Mouse (Mus musculus) forebrain, postnatal 0 days (tissue): ENCODE results near the gene Acacb. TPM values are rescaled to one million over a fixed set of nuclear protein-coding genes. Genes with fewer than 3 reads are reported as not detected.
A peak's percentile ranks its signal among the peaks of the same experiment; 100 is the strongest.

Experiments used
- ATAC-seq: fragments of 200-750 bp; cut with Nextera tagmentation; 2 replicates; pipeline ENCODE4 v1.8.0; 2017; ENCODE audit warnings: mild to moderate bottlenecking, moderate library complexity
- DNase-seq: peaks from one replicate; pipeline ENCODE4 v3.0.0-alpha.2; 2015
- H3K27ac ChIP-seq: fragments of 300-500 bp; sonication (generic); 2 replicates; pipeline ENCODE4 v1.5.1; 2014; ENCODE audit warnings: low read depth, mild to moderate bottlenecking, antibody characterized with exemption, low read length, moderate library complexity, mixed read lengths
- H3K27me3 ChIP-seq: fragments of 300-500 bp; sonication (generic); 2 replicates; pipeline ENCODE4 v1.6.1; 2014; ENCODE audit warnings: mild to moderate bottlenecking, low read length, mixed read lengths; ENCODE audit not compliant: insufficient read depth
- H3K36me3 ChIP-seq: fragments of 300-500 bp; sonication (generic); 2 replicates; pipeline ENCODE4 v1.6.1; 2014; ENCODE audit warnings: mild to moderate bottlenecking, moderate library complexity; ENCODE audit not compliant: insufficient read depth
- H3K4me1 ChIP-seq: fragments of 300-500 bp; sonication (generic); 2 replicates; pipeline ENCODE4 v1.6.1; 2014; ENCODE audit warnings: antibody characterized with exemption; ENCODE audit not compliant: insufficient read depth
- H3K4me2 ChIP-seq: fragments of 300-500 bp; sonication (generic); 2 replicates; pipeline ENCODE4 v1.6.1; 2014; ENCODE audit warnings: low read depth, mild to moderate bottlenecking, moderate library complexity
- H3K4me3 ChIP-seq: fragments of 300-500 bp; sonication (generic); 2 replicates; pipeline ENCODE4 v1.5.1; 2014; ENCODE audit warnings: low read depth, low read length, mixed read lengths
- H3K9ac ChIP-seq: fragments of 300-500 bp; sonication (generic); 2 replicates; pipeline ENCODE4 v1.6.1; 2014; ENCODE audit warnings: mild to moderate bottlenecking
- H3K9me3 ChIP-seq: fragments of 300-500 bp; sonication (generic); 2 replicates; pipeline ENCODE4 v1.6.1; 2016; ENCODE audit warnings: low read length
- CTCF ChIP-seq: sonication (generic); IDR thresholded peaks from 2 replicates; pipeline ENCODE4 v1.5.1; 2016; ENCODE audit warnings: antibody characterized with exemption, control low read depth, low read depth
- WGBS: fragments of 180-500 bp; shearing (Covaris S2); extraction: QIAGEN DNeasy Blood & Tissue Kit; methylation state at CpG from one replicate; pipeline ENCODE4 v1.1.7; 2014; 5-methylcytosine and 5-hydroxymethylcytosine counted together
- polyA plus RNA-seq: library from polyadenylated mRNA; unstranded; fragments of >200 nt; fragmentation: Nextera tagmentation; extraction: Ambion mirVana; gene quantifications from 2 replicates; pipeline ENCODE4 v1.2.1, GENCODE M21; 2015
- total RNA-seq: library from RNA; depleted of rRNA; stranded (reverse); fragments of >200 nt; gene quantifications from 2 replicates; pipeline ENCODE4 v1.2.3, GENCODE M21; 2014

Acacb gene
- total and polyA plus RNA-seq, 2 experiments from 2014 or later = 4.0 to 4.3 TPM

- peak; percentile 51 for DNase-seq
These were observed 16.9 kb downstream of the Acacb start for GRCm38 (mm10) chr5:114163117-114163696.

DNA sequence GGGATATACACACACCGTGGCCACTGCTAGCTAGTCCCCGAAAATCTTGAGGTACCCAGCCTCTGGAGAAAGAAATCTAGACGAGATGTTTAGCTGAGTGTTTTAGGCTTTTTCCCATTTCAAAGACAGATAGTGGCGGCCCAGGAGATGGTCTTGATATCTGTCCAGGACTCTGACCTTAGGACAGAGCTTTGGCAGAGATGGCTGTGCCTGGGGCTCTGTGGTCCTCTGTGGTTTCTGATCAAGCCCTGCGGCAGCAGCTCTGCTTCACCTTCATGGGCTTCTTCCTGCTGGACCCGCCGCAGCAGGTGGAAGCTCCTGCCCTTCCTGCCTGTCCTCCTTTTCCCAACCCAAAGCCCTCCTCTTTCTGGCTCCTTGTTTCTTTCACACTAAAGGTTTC lies 24.0 kb downstream of the Acacb start:
- WGBS = 89% methylated on average over 7 of the region's 7 CpGs
- no peak for ATAC-seq
- no peak overlapping the region for H3K9ac ChIP-seq

More at GRCm38 (mm10) chr5:114163117-114163696, 16.9 kb downstream of the Acacb start:
- Histone ChIP-seq H3K36me3 (no peaks in the 10 kb centered on the region), H3K9ac (no peak overlapping the region), H3K27ac (no peak overlapping the region), H3K27me3 (no peaks in the 10 kb centered on the region), H3K4me1 (no peaks in the 10 kb centered on the region), H3K4me3 (no peak overlapping the region), H3K4me2 (no peak overlapping the region), H3K9me3 (no peaks in the 10 kb centered on the region)
- peak; percentile 51 for ATAC-seq
- 55% methylated on average over 6 of the region's 6 CpGs for WGBS
- TF ChIP-seq CTCF = no peak

DNA sequence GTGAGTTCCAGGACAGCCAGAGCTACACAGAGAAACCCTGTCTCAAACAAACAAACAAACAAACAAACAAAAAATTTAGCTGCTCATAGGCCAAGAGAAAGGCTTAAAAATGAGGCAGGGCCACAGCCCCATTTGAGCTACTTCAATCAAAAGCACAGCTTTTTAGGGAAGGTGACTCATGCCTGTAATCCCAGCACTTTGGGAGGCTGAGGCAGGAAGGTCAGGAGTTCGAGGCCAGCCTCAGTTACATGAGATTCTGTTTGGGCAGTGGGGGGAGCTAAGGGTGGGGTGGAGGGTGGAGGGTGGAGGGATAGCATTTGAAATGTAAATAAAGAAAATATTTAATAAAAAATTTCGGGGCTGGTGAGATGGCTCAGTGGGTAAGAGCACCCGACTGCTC lies 26.6 kb downstream of the Acacb start:
- DNase-seq = no peak
- H3K36me3 ChIP-seq = no peaks in the 10 kb centered on the region
- H3K4me2 ChIP-seq = no peak overlapping the region
- H3K27ac ChIP-seq = no peak overlapping the region
- TF ChIP-seq CTCF = no peak
- 92% methylated on average over 3 of the region's 3 CpGs for WGBS
- H3K4me1 ChIP-seq = no peaks in the 10 kb centered on the region
- peaks cover 16% of the 10 kb centered on the region for H3K27me3 ChIP-seq
- ATAC-seq = no peak
- no peaks in the 10 kb centered on the region for H3K9me3 ChIP-seq
- H3K9ac ChIP-seq = no peak overlapping the region
- no peak overlapping the region for H3K4me3 ChIP-seq

More for the DNA sequence above, 24.0 kb downstream of the Acacb start:
- Histone ChIP-seq H3K27me3 (peaks cover 10% of the 10 kb centered on the region), H3K4me1 (no peaks in the 10 kb centered on the region), H3K4me2 (no peak overlapping the region), H3K27ac (no peak overlapping the region), H3K36me3 (no peaks in the 10 kb centered on the region), H3K9me3 (no peaks in the 10 kb centered on the region), H3K4me3 (no peak overlapping the region)
- no peak for DNase-seq
- TF ChIP-seq CTCF = no peak

DNA sequence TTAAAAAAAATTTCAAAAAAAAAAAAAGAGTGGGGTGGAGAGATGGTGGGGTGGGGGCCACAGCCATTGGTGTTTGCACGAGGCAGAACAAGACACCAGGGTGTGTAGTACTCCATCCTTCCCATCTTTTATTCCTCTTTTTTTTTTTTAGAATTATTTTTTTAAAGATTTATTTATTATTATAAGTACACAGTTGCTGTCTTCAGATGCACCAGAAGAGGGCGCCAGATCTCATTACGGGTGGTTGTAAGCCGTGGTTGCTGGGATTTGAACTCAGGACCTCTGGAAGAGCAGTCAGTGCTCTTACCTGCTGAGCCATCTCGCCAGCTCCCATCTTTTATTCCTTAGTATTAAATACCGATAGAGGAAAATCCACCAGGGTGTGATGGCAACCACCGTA lies 27.1 kb downstream of the Acacb start:
- no peaks in the 10 kb centered on the region for H3K9me3 ChIP-seq
- H3K4me2 ChIP-seq = no peak overlapping the region
- peaks cover 16% of the 10 kb centered on the region for H3K27me3 ChIP-seq
- no peaks in the 10 kb centered on the region for H3K4me1 ChIP-seq
- H3K9ac ChIP-seq = no peak overlapping the region
- ATAC-seq (no peak), DNase-seq (no peak)
- WGBS = 76% methylated on average over 7 of the region's 7 CpGs
- no peaks in the 10 kb centered on the region for H3K36me3 ChIP-seq
- no peak overlapping the region for H3K27ac ChIP-seq
- H3K4me3 ChIP-seq = no peak overlapping the region
- peak; percentile 12; the same call in 1 of the 2 replicates for TF ChIP-seq CTCF

- DNase-seq (no peak), ATAC-seq (no peak)
- TF ChIP-seq CTCF = no peak
- WGBS = 31% methylated on average over 15 of the region's 16 CpGs
- H3K4me2 ChIP-seq = no peak overlapping the region
- H3K4me1 ChIP-seq = no peaks in the 10 kb centered on the region
- H3K9ac ChIP-seq = no peak overlapping the region
- H3K27me3 ChIP-seq = peaks cover 16% of the 10 kb centered on the region
- H3K4me3 ChIP-seq = no peak overlapping the region
- H3K27ac ChIP-seq = no peak overlapping the region
- no peaks in the 10 kb centered on the region for H3K9me3 ChIP-seq
- no peaks in the 10 kb centered on the region for H3K36me3 ChIP-seq
These were observed 27.7 kb downstream of the Acacb start for GRCm38 (mm10) chr5:114173877-114174581.

DNA sequence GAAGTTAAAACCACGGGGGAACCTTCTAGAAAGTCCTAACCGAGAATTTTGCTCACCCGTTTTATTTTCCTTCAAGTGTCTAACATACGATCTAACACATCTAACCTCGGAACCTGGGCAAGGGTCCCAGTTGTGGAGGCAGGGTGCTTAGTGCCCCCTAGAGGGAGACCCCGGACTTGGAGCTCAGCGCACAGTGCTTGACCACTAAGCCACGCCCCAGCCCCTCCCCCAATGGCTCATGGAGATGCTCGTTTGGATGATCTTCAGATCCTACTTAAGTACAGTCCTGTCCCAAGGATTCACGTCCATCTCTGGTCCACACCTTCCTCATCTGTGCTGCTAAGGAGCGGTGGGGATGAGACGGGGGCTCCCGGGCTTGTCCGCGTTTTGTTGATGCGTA lies 28.3 kb downstream of the Acacb start:
- TF ChIP-seq CTCF = peak; percentile 40; the same call in 1 of the 2 replicates
- Histone ChIP-seq H3K9ac (no peak overlapping the region), H3K4me1 (no peaks in the 10 kb centered on the region), H3K27me3 (peaks cover 16% of the 10 kb centered on the region), H3K4me3 (no peak overlapping the region), H3K9me3 (no peaks in the 10 kb centered on the region), H3K27ac (no peak overlapping the region), H3K4me2 (no peak overlapping the region), H3K36me3 (no peaks in the 10 kb centered on the region)
- ATAC-seq (no peak), DNase-seq (peak; percentile 28)
- WGBS = 12% methylated on average over 16 of the region's 16 CpGs

DNA sequence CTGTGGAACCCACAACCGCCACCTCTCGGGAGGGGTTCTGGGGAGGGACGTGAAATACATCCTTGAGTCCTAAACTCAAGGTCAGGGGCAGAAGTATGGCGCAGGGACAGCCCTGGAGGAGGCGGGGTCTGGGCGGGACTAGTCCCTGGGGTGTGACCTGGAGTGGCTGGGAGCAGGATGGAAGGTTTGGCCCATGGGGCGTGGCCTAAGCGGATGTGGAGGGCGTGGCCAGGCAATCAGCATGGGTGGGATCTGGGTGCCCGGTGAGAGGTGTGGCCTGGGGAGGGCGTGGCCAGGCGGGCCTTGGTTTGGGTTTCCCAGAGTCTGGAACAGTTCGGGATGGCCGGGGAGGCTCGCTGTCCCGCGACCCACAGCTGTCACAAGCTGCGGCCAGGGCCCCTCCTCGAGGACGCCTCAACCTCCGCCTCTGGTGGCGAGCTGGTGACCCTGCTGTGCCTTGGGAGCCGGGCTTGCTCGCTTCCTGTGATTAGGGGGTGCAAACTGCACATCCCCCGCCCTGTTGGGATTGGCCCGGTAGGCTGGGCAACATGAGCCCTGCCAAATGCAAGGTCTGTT lies 29.3 kb downstream of the Acacb start:
- TF ChIP-seq CTCF = no peak
- ATAC-seq = peak; percentile 87
- Histone ChIP-seq H3K4me1 (no peaks in the 10 kb centered on the region), H3K4me3 (peak overlapping the region; percentile 26), H3K36me3 (no peaks in the 10 kb centered on the region), H3K9me3 (no peaks in the 10 kb centered on the region), H3K27ac (no peak overlapping the region), H3K4me2 (peak overlapping the region; percentile 47), H3K9ac (peak overlapping the region; percentile 25; the same call in 1 of the 2 replicates), H3K27me3 (peaks cover 16% of the 10 kb centered on the region)
- WGBS = under 1% methylated on average over 26 of the region's 26 CpGs
- DNase-seq = peak; percentile 40
